Mouse (Mus musculus) neural tube, embryonic 13.5 days (tissue): ENCODE data around the gene Mef2a. TPM values are rescaled to one million over a fixed set of nuclear protein-coding genes. Genes with fewer than 3 reads are reported as not detected.

ENCODE experiments used
- ATAC-seq: fragments of 200-750 bp; cut with Nextera tagmentation; 2 replicates; pipeline ENCODE4 v1.8.0; 2017; ENCODE audit warnings: low read depth, mild to moderate bottlenecking, moderate TSS enrichment, moderate library complexity
- H3K27ac ChIP-seq: fragments of 300-500 bp; sonication (generic); replicated peaks from 2 replicates; pipeline ENCODE4 v1.5.1; 2015; ENCODE audit warnings: moderate library complexity, mild to moderate bottlenecking, inconsistent platforms
- H3K27me3 ChIP-seq: fragments of 300-500 bp; sonication (generic); 2 replicates; pipeline ENCODE4 v1.6.1; 2015; ENCODE audit warnings: mild to moderate bottlenecking, inconsistent platforms
- H3K36me3 ChIP-seq: fragments of 300-500 bp; sonication (generic); 2 replicates; pipeline ENCODE4 v1.6.1; 2015; ENCODE audit warnings: mild to moderate bottlenecking, inconsistent platforms
- H3K4me1 ChIP-seq: fragments of 300-500 bp; sonication (generic); replicated peaks from 2 replicates; pipeline ENCODE4 v1.6.1; 2015; ENCODE audit warnings: inconsistent platforms
- H3K4me2 ChIP-seq: fragments of 300-500 bp; sonication (generic); 2 replicates; pipeline ENCODE4 v1.6.1; 2015; ENCODE audit warnings: inconsistent platforms, mild to moderate bottlenecking, moderate library complexity
- H3K4me3 ChIP-seq: fragments of 300-500 bp; sonication (generic); 2 replicates; pipeline ENCODE4 v1.5.1; 2015; ENCODE audit warnings: mild to moderate bottlenecking, inconsistent platforms
- H3K9ac ChIP-seq: fragments of 300-500 bp; sonication (generic); 2 replicates; pipeline ENCODE4 v1.6.1; 2015; ENCODE audit warnings: moderate library complexity, mild to moderate bottlenecking, inconsistent platforms
- H3K9me3 ChIP-seq: fragments of 300-500 bp; sonication (generic); 2 replicates; pipeline ENCODE4 v1.6.1; 2016; ENCODE audit warnings: inconsistent platforms
- WGBS: fragments of 180-500 bp; shearing (Covaris S2); methylation state at CpG from one replicate; pipeline ENCODE4 v1.1.7; 2015; 5-methylcytosine and 5-hydroxymethylcytosine counted together
- polyA plus RNA-seq: library from polyadenylated mRNA; unstranded; fragments of >200 nt; fragmentation: Nextera tagmentation; extraction: Ambion mirVana; gene quantifications from 2 replicates; pipeline ENCODE4 v1.2.1, GENCODE M21; 2015

Mef2a gene
- polyA plus RNA-seq, 1 experiment from 2014 or later, result 33.5 TPM

GRCm38 (mm10) chr7:67359863-67360262 lies 12.8 kb downstream of the Mef2a start:
- H3K4me1 ChIP-seq, result 0 out of 2 replicates have a peak, but pooled peaks cover 5% of the 10 kb centered on the region
- no peak overlapping the region for H3K4me2 ChIP-seq
- H3K27me3 ChIP-seq, result no peaks in the 10 kb centered on the region
- H3K36me3 ChIP-seq, result peaks cover 8% of the 10 kb centered on the region; the same call in 1 of the 2 replicates
- no peak overlapping the region for H3K9ac ChIP-seq
- no peak overlapping the region for H3K27ac ChIP-seq
- ATAC-seq, result no peak
- peaks cover 9% of the 10 kb centered on the region; the same call in 1 of the 2 replicates for H3K9me3 ChIP-seq
- no peak overlapping the region for H3K4me3 ChIP-seq

GRCm38 (mm10) chr7:67355870-67356269 lies 16.8 kb downstream of the Mef2a start:
- H3K4me1 ChIP-seq, result no peaks in the 10 kb centered on the region
- H3K27ac ChIP-seq, result no peak overlapping the region
- H3K4me2 ChIP-seq, result no peak overlapping the region
- peaks cover 9% of the 10 kb centered on the region; the same call in 1 of the 2 replicates for H3K9me3 ChIP-seq
- no peak overlapping the region for H3K9ac ChIP-seq
- H3K27me3 ChIP-seq, result no peaks in the 10 kb centered on the region
- H3K36me3 ChIP-seq, result peaks cover 8% of the 10 kb centered on the region; the same call in 1 of the 2 replicates
- no peak for ATAC-seq
- WGBS, result 94% methylated on average over 5 of the region's 5 CpGs
- H3K4me3 ChIP-seq, result no peak overlapping the region

DNA sequence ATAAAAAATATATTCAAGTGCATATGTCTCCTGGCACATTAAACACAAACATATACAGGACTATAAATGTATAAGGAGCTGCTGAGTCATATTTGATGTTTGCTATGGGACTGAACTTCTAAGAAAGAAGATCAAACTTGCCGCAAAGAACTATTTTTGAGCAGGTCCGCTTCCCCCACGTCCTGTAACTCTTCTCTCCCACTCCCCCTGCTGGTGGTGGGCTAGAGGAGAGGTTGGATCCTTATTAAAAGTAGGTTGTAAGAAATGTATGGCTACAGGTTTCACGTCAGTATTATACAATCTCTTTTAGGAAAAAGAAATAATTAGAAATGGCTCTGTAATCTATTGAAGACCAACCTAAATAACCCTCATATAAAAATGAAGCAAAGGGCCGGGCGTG lies 19.0 kb downstream of the Mef2a start:
- Histone ChIP-seq H3K36me3 (peaks cover 8% of the 10 kb centered on the region; the same call in 1 of the 2 replicates), H3K4me3 (no peak overlapping the region), H3K9ac (no peak overlapping the region), H3K27me3 (no peaks in the 10 kb centered on the region), H3K9me3 (peaks cover 9% of the 10 kb centered on the region; the same call in 1 of the 2 replicates), H3K4me2 (no peak overlapping the region), H3K27ac (no peak overlapping the region), H3K4me1 (no peaks in the 10 kb centered on the region)
- WGBS, result 88% methylated on average over 6 of the region's 6 CpGs
- ATAC-seq, result no peak

GRCm38 (mm10) chr7:67352989-67353388 lies 19.7 kb downstream of the Mef2a start:
- Histone ChIP-seq H3K27ac (no peak overlapping the region), H3K9me3 (peaks cover 9% of the 10 kb centered on the region; the same call in 1 of the 2 replicates), H3K9ac (no peak overlapping the region), H3K4me1 (no peaks in the 10 kb centered on the region), H3K4me2 (no peak overlapping the region), H3K27me3 (no peaks in the 10 kb centered on the region), H3K36me3 (peaks cover 8% of the 10 kb centered on the region; the same call in 1 of the 2 replicates), H3K4me3 (no peak overlapping the region)
- WGBS, result 72% methylated on average over 4 of the region's 4 CpGs
- no peak for ATAC-seq

GRCm38 (mm10) chr7:67344443-67344842 lies 28.2 kb downstream of the Mef2a start:
- no peak for ATAC-seq
- no peak overlapping the region for H3K4me3 ChIP-seq
- no peak overlapping the region for H3K27ac ChIP-seq
- H3K36me3 ChIP-seq, result peaks cover 3% of the 10 kb centered on the region; the same call in 1 of the 2 replicates
- H3K9me3 ChIP-seq, result no peaks in the 10 kb centered on the region
- H3K27me3 ChIP-seq, result no peaks in the 10 kb centered on the region
- no peak overlapping the region for H3K9ac ChIP-seq
- no peak overlapping the region for H3K4me2 ChIP-seq
- 96% methylated on average over 1 of the region's 1 CpGs for WGBS
- H3K4me1 ChIP-seq, result no peaks in the 10 kb centered on the region; the same call in 1 of the 2 replicates

DNA sequence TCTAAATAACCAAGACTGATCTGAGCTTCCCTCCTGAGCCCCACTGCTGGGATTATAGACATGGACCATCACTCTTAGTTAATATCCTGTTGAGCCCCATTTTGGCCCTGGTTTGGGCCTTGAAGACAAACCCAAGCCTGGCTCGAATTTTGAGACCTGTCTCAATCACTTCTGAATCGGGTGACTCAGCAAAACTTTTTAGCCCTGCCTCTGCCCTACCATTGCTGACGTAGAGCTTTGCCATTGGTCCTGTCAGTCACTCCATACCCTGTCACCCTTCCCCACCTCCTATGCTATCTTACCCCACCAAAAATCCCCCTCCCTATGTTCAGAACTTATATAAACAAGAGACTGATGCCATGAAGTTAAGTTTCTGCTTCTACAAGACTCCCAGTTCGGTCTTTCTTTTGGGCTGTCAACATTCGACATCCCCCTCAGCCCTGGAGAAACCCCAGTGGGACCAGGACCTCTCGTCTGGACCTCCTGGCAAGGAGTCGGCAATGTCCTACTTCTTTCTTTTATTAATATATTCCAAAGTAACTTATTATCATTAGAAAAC lies 30.5 kb downstream of the Mef2a start:
- Histone ChIP-seq H3K4me3 (no peak overlapping the region), H3K9ac (no peak overlapping the region), H3K4me1 (no peaks in the 10 kb centered on the region; the same call in 1 of the 2 replicates), H3K27me3 (no peaks in the 10 kb centered on the region), H3K27ac (no peak overlapping the region), H3K36me3 (peaks cover 3% of the 10 kb centered on the region; the same call in 1 of the 2 replicates), H3K9me3 (peaks cover 4% of the 10 kb centered on the region; the same call in 1 of the 2 replicates), H3K4me2 (no peak overlapping the region)
- 88% methylated on average over 7 of the region's 7 CpGs for WGBS
- ATAC-seq, result no peak

DNA sequence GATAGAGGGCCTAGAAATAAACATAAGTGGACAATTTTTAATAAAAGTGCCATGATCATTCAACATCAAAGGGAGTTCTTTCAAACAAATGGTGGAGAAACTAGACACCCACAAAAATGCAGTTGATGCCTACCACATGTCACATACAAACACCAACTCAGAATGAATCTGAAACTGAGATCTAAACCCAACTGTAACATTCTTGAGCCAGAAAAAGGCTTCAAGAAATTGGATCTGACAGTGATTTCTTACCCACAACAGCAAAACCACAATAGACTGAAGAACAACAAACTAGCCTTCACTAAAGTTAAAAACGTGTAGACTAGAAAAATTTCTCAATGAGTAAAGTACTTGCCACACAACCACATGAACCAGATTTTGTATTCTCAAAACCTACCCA lies 52.3 kb downstream of the Mef2a start:
- no peak for ATAC-seq
- Histone ChIP-seq H3K9ac (no peak overlapping the region), H3K27ac (no peak overlapping the region), H3K4me2 (no peak overlapping the region), H3K27me3 (no peaks in the 10 kb centered on the region), H3K36me3 (no peaks in the 10 kb centered on the region; the same call in 1 of the 2 replicates), H3K9me3 (no peaks in the 10 kb centered on the region), H3K4me1 (no peaks in the 10 kb centered on the region), H3K4me3 (no peak overlapping the region)
- 69% methylated on average over 1 of the region's 1 CpGs for WGBS

DNA sequence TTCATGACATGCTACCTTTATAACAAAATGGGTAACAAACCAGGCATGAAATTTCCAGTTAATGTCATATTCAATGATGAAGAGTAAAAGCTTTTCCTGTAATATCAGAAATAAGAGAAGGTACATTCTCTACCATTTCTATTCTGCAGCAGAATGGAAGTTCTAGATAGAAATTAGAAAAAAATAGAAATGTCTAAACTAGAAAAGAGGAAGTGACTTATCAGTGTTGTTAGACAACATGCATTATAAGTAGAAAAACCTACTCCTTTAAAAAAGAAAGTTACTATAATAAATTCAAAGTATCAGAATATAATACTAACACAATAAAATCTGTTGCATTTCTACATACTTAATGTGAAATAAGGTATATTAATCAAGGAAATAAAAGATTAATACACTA lies 54.0 kb downstream of the Mef2a start:
- no peak overlapping the region for H3K27ac ChIP-seq
- H3K9ac ChIP-seq, result no peak overlapping the region
- H3K4me3 ChIP-seq, result no peak overlapping the region
- H3K9me3 ChIP-seq, result no peaks in the 10 kb centered on the region
- no peaks in the 10 kb centered on the region; the same call in none of the 2 replicates for H3K36me3 ChIP-seq
- H3K4me1 ChIP-seq, result no peaks in the 10 kb centered on the region
- ATAC-seq, result no peak
- H3K4me2 ChIP-seq, result no peak overlapping the region
- H3K27me3 ChIP-seq, result no peaks in the 10 kb centered on the region

DNA sequence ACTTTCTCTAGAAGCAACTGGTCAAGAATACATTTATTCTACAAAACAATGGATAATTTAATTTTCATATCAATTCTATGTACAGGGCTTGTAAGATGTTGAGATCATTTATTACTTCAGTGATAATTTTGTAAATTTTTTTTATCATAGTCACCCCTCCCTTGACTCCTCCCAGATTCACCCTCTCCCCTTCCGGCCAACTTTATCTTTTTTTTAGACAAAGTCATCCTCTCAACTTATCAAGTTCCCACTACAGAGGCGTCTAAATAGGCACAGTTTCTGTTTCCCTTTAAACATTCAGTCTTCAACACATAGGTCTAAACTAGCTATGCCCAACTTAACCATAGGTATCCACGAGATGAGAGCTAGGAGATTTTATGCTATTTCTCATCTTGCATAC lies 59.5 kb downstream of the Mef2a start:
- ATAC-seq, result no peak
- H3K4me2 ChIP-seq, result no peak overlapping the region
- WGBS, result 90% methylated on average over 3 of the region's 3 CpGs

GRCm38 (mm10) chr7:67310151-67310550 lies 62.5 kb downstream of the Mef2a start:
- WGBS, result 91% methylated on average over 2 of the region's 2 CpGs
- no peaks in the 10 kb centered on the region for H3K9me3 ChIP-seq
- H3K36me3 ChIP-seq, result no peaks in the 10 kb centered on the region; the same call in 1 of the 2 replicates
- no peaks in the 10 kb centered on the region for H3K4me1 ChIP-seq
- H3K4me3 ChIP-seq, result no peak overlapping the region
- ATAC-seq, result no peak
- H3K27ac ChIP-seq, result no peak overlapping the region
- no peaks in the 10 kb centered on the region for H3K27me3 ChIP-seq
- no peak overlapping the region for H3K4me2 ChIP-seq
- no peak overlapping the region for H3K9ac ChIP-seq

More for the DNA sequence above, 59.5 kb downstream of the Mef2a start:
- Histone ChIP-seq H3K27me3 (no peaks in the 10 kb centered on the region), H3K9me3 (no peaks in the 10 kb centered on the region), H3K4me3 (no peak overlapping the region), H3K27ac (no peak overlapping the region), H3K36me3 (no peaks in the 10 kb centered on the region; the same call in none of the 2 replicates), H3K4me1 (no peaks in the 10 kb centered on the region), H3K9ac (no peak overlapping the region)

DNA sequence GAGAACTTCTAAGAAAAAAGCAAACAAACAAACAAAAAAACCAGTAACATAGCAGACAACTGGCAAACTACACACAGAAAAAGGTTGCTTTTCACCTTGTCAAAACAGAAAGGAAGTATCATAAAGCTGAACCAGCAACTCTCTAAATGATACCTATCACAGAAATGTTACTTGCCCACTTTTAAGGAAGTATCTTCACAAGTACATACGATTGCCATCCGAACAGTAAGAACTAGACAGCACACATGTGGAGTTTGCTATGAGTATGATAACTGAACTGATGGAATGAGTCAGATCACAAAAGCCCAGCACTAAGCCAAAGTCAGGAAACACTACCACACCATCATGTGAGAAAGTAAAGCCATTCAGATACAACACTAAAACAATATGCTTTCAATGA lies 64.6 kb downstream of the Mef2a start:
- no peak overlapping the region for H3K4me3 ChIP-seq
- H3K9me3 ChIP-seq, result no peaks in the 10 kb centered on the region
- H3K4me1 ChIP-seq, result no peaks in the 10 kb centered on the region
- H3K9ac ChIP-seq, result no peak overlapping the region
- no peaks in the 10 kb centered on the region for H3K27me3 ChIP-seq
- H3K4me2 ChIP-seq, result no peak overlapping the region
- no peak overlapping the region for H3K27ac ChIP-seq
- ATAC-seq, result no peak
- H3K36me3 ChIP-seq, result peaks cover 7% of the 10 kb centered on the region
- 100% methylated on average over 2 of the region's 2 CpGs for WGBS

- no peaks in the 10 kb centered on the region for H3K9me3 ChIP-seq
- H3K27me3 ChIP-seq, result no peaks in the 10 kb centered on the region
- no peak overlapping the region for H3K4me3 ChIP-seq
- H3K9ac ChIP-seq, result no peak overlapping the region
- H3K4me2 ChIP-seq, result no peak overlapping the region
- no peak for ATAC-seq
- H3K36me3 ChIP-seq, result peaks cover 7% of the 10 kb centered on the region
- no peak overlapping the region for H3K27ac ChIP-seq
- WGBS, result 95% methylated on average over 3 of the region's 3 CpGs
- H3K4me1 ChIP-seq, result no peaks in the 10 kb centered on the region
Measured at GRCm38 (mm10) chr7:67307078-67307477, 65.6 kb downstream of the Mef2a start.

GRCm38 (mm10) chr7:67304937-67305336 lies 67.7 kb downstream of the Mef2a start:
- Histone ChIP-seq H3K36me3 (peaks cover 7% of the 10 kb centered on the region; the same call in 1 of the 2 replicates), H3K4me1 (no peaks in the 10 kb centered on the region), H3K4me2 (no peak overlapping the region), H3K27me3 (no peaks in the 10 kb centered on the region), H3K9me3 (no peaks in the 10 kb centered on the region), H3K9ac (no peak overlapping the region), H3K4me3 (no peak overlapping the region), H3K27ac (no peak overlapping the region)
- 88% methylated on average over 3 of the region's 3 CpGs for WGBS
- ATAC-seq, result no peak
